Mouse (Mus musculus): ENCODE data around the gene Atp6v1d. TPM values are rescaled to one million over a fixed set of nuclear protein-coding genes. Genes with fewer than 3 reads are reported as not detected.

Atp6v1d gene
- total and polyA plus RNA-seq, 3 experiments: 10.0 to 140 (median 114) TPM

- H3K4me3 ChIP-seq (ENCODE audit: low read depth, low read length): no peak overlapping the region
- peaks cover 78% of the 10 kb centered on the region for H3K36me3 ChIP-seq (replicated peaks)
- DNase-seq (ENCODE audit: low spot score) (no peak), ATAC-seq (ENCODE audit: extremely low read depth, insufficient number of reproducible peaks, low FRiP score, poor library complexity, severe bottlenecking) (no peak)
- H3K9me3 ChIP-seq (replicated peaks): no peaks in the 10 kb centered on the region
- TF ChIP-seq POLR2AphosphoS5 (IDR thresholded peaks at IDR 0.05; ENCODE audit: insufficient replicate concordance, low read depth, low read length) (no peak), CTCF (IDR thresholded peaks at IDR 0.05; ENCODE audit: low read depth, low read length) (no peak), GATA2 (IDR thresholded peaks at IDR 0.05; ENCODE audit: borderline replicate concordance, low read depth, low read length) (no peak), TAL1 (conservative IDR thresholded peaks at IDR 0.05; ENCODE audit: low read depth, low read length) (no peak), GATA1 (IDR thresholded peaks at IDR 0.05; ENCODE audit: borderline replicate concordance, low read length) (no peak)
- H3K4me1 ChIP-seq (ENCODE audit: insufficient read depth, low read depth, low read length): peaks cover 10% of the 10 kb centered on the region
- H3K27me3 ChIP-seq (ENCODE audit: insufficient read depth, low read length): no peaks in the 10 kb centered on the region
Observed at GRCm38 (mm10) chr12:78834496-78834895, 26.9 kb downstream of the Atp6v1d start.

DNA sequence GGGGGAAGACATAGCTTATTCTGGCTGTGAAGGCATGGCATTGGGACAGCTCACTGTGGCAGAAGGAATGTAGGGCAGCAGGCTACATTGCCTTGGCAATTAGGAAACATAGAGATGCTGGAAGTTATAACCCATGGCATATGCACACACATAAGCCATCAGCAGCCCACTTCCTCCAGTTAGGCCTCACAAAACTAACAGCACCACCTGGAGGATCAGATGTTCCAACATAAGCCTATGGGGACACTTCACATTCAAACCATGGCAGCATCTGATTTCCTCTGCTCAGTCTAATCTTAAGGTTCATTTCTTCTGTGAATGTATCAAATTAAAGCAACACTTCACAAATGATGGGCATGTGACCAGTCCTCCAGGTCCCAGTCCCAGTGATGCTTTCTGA is 47.0 kb downstream of the Atp6v1d start:
- Histone ChIP-seq H3K36me3 (replicated peaks) (peaks cover 47% of the 10 kb centered on the region), H3K4me1 (ENCODE audit: insufficient read depth, low read depth, low read length) (no peaks in the 10 kb centered on the region), H3K27me3 (ENCODE audit: insufficient read depth, low read length) (no peaks in the 10 kb centered on the region), H3K9me3 (replicated peaks) (no peaks in the 10 kb centered on the region), H3K4me3 (ENCODE audit: low read depth, low read length) (no peak overlapping the region)
- no peak for TF ChIP-seq POLR2AphosphoS5 (IDR thresholded peaks at IDR 0.05; ENCODE audit: insufficient replicate concordance, low read depth, low read length)
- no peak for TF ChIP-seq CTCF (IDR thresholded peaks at IDR 0.05; ENCODE audit: low read depth, low read length)
- TF ChIP-seq TAL1 (conservative IDR thresholded peaks at IDR 0.05; ENCODE audit: low read depth, low read length): no peak
- no peak for TF ChIP-seq GATA1 (IDR thresholded peaks at IDR 0.05; ENCODE audit: borderline replicate concordance, low read length)
- no peak for TF ChIP-seq GATA2 (IDR thresholded peaks at IDR 0.05; ENCODE audit: borderline replicate concordance, low read depth, low read length)
- no peak for ATAC-seq (ENCODE audit: extremely low read depth, insufficient number of reproducible peaks, low FRiP score, poor library complexity, severe bottlenecking)
- no peak for DNase-seq (ENCODE audit: low spot score)

DNA sequence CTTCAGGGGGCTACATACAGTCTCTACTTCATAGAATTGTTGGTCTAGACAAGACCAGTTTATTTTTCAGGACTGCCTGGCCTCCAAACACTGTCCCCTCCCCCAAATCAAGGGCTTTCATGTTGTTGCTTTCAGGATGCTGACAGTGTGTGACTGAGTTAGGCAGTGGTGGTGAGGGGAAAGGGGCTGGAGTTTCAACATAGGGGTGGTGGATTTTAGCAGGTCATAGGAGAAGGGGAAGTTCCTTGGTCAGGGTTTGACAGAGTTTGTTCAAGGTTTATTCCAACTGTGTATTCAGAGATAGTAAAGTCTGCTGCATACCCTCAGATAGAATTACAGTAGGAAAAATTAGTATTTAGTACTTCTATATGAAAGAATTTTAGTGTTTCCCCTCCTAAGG is 59.6 kb downstream of the Atp6v1d start:
- H3K36me3 ChIP-seq (replicated peaks): peaks cover 34% of the 10 kb centered on the region
- TF ChIP-seq CTCF (IDR thresholded peaks at IDR 0.05; ENCODE audit: low read depth, low read length) (no peak), GATA1 (IDR thresholded peaks at IDR 0.05; ENCODE audit: borderline replicate concordance, low read length) (no peak), GATA2 (IDR thresholded peaks at IDR 0.05; ENCODE audit: borderline replicate concordance, low read depth, low read length) (no peak), POLR2AphosphoS5 (IDR thresholded peaks at IDR 0.05; ENCODE audit: insufficient replicate concordance, low read depth, low read length) (no peak), TAL1 (conservative IDR thresholded peaks at IDR 0.05; ENCODE audit: low read depth, low read length) (no peak)
- peaks cover 3% of the 10 kb centered on the region; the same call in 1 of the 2 replicates for H3K4me1 ChIP-seq (ENCODE audit: insufficient read depth, low read depth, low read length)
- no peaks in the 10 kb centered on the region for H3K27me3 ChIP-seq (ENCODE audit: insufficient read depth, low read length)
- H3K9me3 ChIP-seq (replicated peaks): no peaks in the 10 kb centered on the region
- no peak overlapping the region for H3K4me3 ChIP-seq (ENCODE audit: low read depth, low read length)
- DNase-seq (ENCODE audit: low spot score) (no peak), ATAC-seq (ENCODE audit: extremely low read depth, insufficient number of reproducible peaks, low FRiP score, poor library complexity, severe bottlenecking) (no peak)

DNA sequence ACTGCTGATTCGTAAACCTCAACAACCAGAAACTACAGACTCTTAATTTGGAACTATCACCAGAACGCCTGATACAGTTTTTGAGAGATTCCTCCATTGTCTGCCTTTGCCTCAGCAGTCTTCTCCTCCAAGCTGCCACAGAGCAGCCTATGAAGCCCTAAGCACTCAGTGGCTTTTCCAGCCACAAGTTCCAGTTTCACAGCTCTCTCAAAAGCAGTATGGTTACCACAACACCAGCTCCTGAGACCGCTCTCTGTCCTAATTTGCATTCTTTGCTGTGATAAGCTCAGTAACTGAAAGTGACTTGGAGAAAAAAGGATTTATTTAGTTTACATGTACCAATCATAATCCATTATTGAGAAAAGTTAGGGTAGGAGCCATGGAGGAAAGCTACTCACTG is 61.4 kb downstream of the Atp6v1d start:
- peaks cover 3% of the 10 kb centered on the region; the same call in 1 of the 2 replicates for H3K4me1 ChIP-seq (ENCODE audit: insufficient read depth, low read depth, low read length)
- H3K9me3 ChIP-seq (replicated peaks): no peaks in the 10 kb centered on the region
- DNase-seq (ENCODE audit: low spot score) (no peak), ATAC-seq (ENCODE audit: extremely low read depth, insufficient number of reproducible peaks, low FRiP score, poor library complexity, severe bottlenecking) (no peak)
- H3K4me3 ChIP-seq (ENCODE audit: low read depth, low read length): no peak overlapping the region
- H3K27me3 ChIP-seq (ENCODE audit: insufficient read depth, low read length): no peaks in the 10 kb centered on the region
- TF ChIP-seq TAL1 (conservative IDR thresholded peaks at IDR 0.05; ENCODE audit: low read depth, low read length) (no peak), POLR2AphosphoS5 (IDR thresholded peaks at IDR 0.05; ENCODE audit: insufficient replicate concordance, low read depth, low read length) (no peak), GATA1 (IDR thresholded peaks at IDR 0.05; ENCODE audit: borderline replicate concordance, low read length) (no peak)
- peaks cover 34% of the 10 kb centered on the region for H3K36me3 ChIP-seq (replicated peaks)

- Histone ChIP-seq H3K4me3 (ENCODE audit: low read depth, low read length) (no peak overlapping the region), H3K27me3 (ENCODE audit: insufficient read depth, low read length) (no peaks in the 10 kb centered on the region), H3K9me3 (replicated peaks) (no peaks in the 10 kb centered on the region), H3K4me1 (ENCODE audit: insufficient read depth, low read depth, low read length) (peaks cover 8% of the 10 kb centered on the region), H3K36me3 (replicated peaks) (peaks cover 28% of the 10 kb centered on the region)
- TF ChIP-seq TAL1 (conservative IDR thresholded peaks at IDR 0.05; ENCODE audit: low read depth, low read length) (no peak), GATA1 (IDR thresholded peaks at IDR 0.05; ENCODE audit: borderline replicate concordance, low read length) (no peak), GATA2 (IDR thresholded peaks at IDR 0.05; ENCODE audit: borderline replicate concordance, low read depth, low read length) (no peak), POLR2AphosphoS5 (IDR thresholded peaks at IDR 0.05; ENCODE audit: insufficient replicate concordance, low read depth, low read length) (no peak), CTCF (IDR thresholded peaks at IDR 0.05; ENCODE audit: low read depth, low read length) (no peak)
- DNase-seq (ENCODE audit: low spot score): no peak
- ATAC-seq (ENCODE audit: extremely low read depth, insufficient number of reproducible peaks, low FRiP score, poor library complexity, severe bottlenecking): no peak
Observed at GRCm38 (mm10) chr12:78794236-78794635, 67.2 kb downstream of the Atp6v1d start.

- no peak for DNase-seq (ENCODE audit: low spot score)
- Histone ChIP-seq H3K9me3 (replicated peaks) (no peaks in the 10 kb centered on the region), H3K36me3 (replicated peaks) (peaks cover 9% of the 10 kb centered on the region), H3K27me3 (ENCODE audit: insufficient read depth, low read length) (no peaks in the 10 kb centered on the region), H3K4me1 (ENCODE audit: insufficient read depth, low read depth, low read length) (peaks cover 20% of the 10 kb centered on the region), H3K4me3 (ENCODE audit: low read depth, low read length) (no peak overlapping the region)
- TF ChIP-seq CTCF (IDR thresholded peaks at IDR 0.05; ENCODE audit: low read depth, low read length) (no peak), GATA2 (IDR thresholded peaks at IDR 0.05; ENCODE audit: borderline replicate concordance, low read depth, low read length) (no peak)
- no peak for ATAC-seq (ENCODE audit: extremely low read depth, insufficient number of reproducible peaks, low FRiP score, poor library complexity, severe bottlenecking)
Observed at GRCm38 (mm10) chr12:78790791-78791190, 70.6 kb downstream of the Atp6v1d start.

Other genes starting within 250 kb of the Atp6v1d start
- gene Fam71d, start 170.1 kb downstream of the Atp6v1d start, total RNA-seq (2014; fragmentation: Nextera tagmentation): 0.90 TPM in 1 of 2 replicates, not detected in the other
- 1.0 and 1.3 TPM in 2 replicates for gene Fam71d, start 170.1 kb downstream of the Atp6v1d start, total RNA-seq (2017)
- gene Fam71d, start 170.1 kb downstream of the Atp6v1d start, polyA plus RNA-seq (2012): not detected in 2 replicates
- gene Mpp5, start 112.7 kb downstream of the Atp6v1d start, total RNA-seq (2014; fragmentation: Nextera tagmentation): 76.5 and 84.5 TPM in 2 replicates
- gene Mpp5, start 112.7 kb downstream of the Atp6v1d start, total RNA-seq (2017): 66.4 and 106 TPM in 2 replicates
- 1.9 and 2.3 TPM in 2 replicates for gene Mpp5, start 112.7 kb downstream of the Atp6v1d start, polyA plus RNA-seq (2012)
- gene Eif2s1, start 181 bp upstream of the Atp6v1d start, total RNA-seq (2014; fragmentation: Nextera tagmentation): 332 and 357 TPM in 2 replicates
- 191 and 198 TPM in 2 replicates for gene Eif2s1, start 181 bp upstream of the Atp6v1d start, total RNA-seq (2017)
- gene Eif2s1, start 181 bp upstream of the Atp6v1d start, polyA plus RNA-seq (2012): 43.4 and 52.3 TPM in 2 replicates
- not detected in 2 replicates for gene Plek2, start 45.3 kb upstream of the Atp6v1d start, total RNA-seq (2014; fragmentation: Nextera tagmentation)
- not detected in 2 replicates for gene Plek2, start 45.3 kb upstream of the Atp6v1d start, total RNA-seq (2017)
- not detected in 2 replicates for gene Plek2, start 45.3 kb upstream of the Atp6v1d start, polyA plus RNA-seq (2012)
- 9.4 and 13.7 TPM in 2 replicates for gene Tmem229b, start 146.0 kb upstream of the Atp6v1d start, total RNA-seq (2014; fragmentation: Nextera tagmentation)
- gene Tmem229b, start 146.0 kb upstream of the Atp6v1d start, total RNA-seq (2017): 26.6 and 34.8 TPM in 2 replicates
- gene Tmem229b, start 146.0 kb upstream of the Atp6v1d start, polyA plus RNA-seq (2012): 9.5 and 12.4 TPM in 2 replicates
- not detected in 2 replicates for gene Plekhh1, start 167.5 kb upstream of the Atp6v1d start, total RNA-seq (2014; fragmentation: Nextera tagmentation)
- 0.17 and 0.44 TPM in 2 replicates for gene Plekhh1, start 167.5 kb upstream of the Atp6v1d start, total RNA-seq (2017)
- 0.02 TPM in 2 replicates for gene Plekhh1, start 167.5 kb upstream of the Atp6v1d start, polyA plus RNA-seq (2012)
- 60.1 and 64.8 TPM in 2 replicates for gene Pigh, start 228.0 kb upstream of the Atp6v1d start, total RNA-seq (2014; fragmentation: Nextera tagmentation)
- gene Pigh, start 228.0 kb upstream of the Atp6v1d start, total RNA-seq (2017): 47.0 and 47.3 TPM in 2 replicates
- 14.7 and 17.0 TPM in 2 replicates for gene Pigh, start 228.0 kb upstream of the Atp6v1d start, polyA plus RNA-seq (2012)

Measured in G1E (cell line).